Mouse (Mus musculus) limb, embryonic 14.5 days (tissue): Measurements from ENCODE around the gene Dtx4. TPM values are rescaled to one million over a fixed set of nuclear protein-coding genes. Genes with fewer than 3 reads are reported as not detected.

Experiments used
- ATAC-seq: fragments of 200-750 bp; cut with Nextera tagmentation; 2 replicates; pipeline ENCODE4 v1.8.0; 2017; ENCODE audit warnings: low read depth, moderate number of reproducible peaks, moderate TSS enrichment; ENCODE audit not compliant: low FRiP score
- DNase-seq: peaks from one replicate; pipeline ENCODE4 v3.0.0-alpha.2; 2015; ENCODE audit warnings: low spot score
- H3K27ac ChIP-seq: fragments of 300-500 bp; sonication (generic); replicated peaks from 2 replicates; pipeline ENCODE4 v1.5.1; 2014; ENCODE audit warnings: low read depth, mild to moderate bottlenecking, low read length, moderate library complexity, mixed read lengths
- H3K27me3 ChIP-seq: fragments of 300-500 bp; sonication (generic); 2 replicates; pipeline ENCODE4 v1.6.1; 2014; ENCODE audit warnings: low read length, mixed read lengths; ENCODE audit not compliant: control insufficient read depth, insufficient read depth
- H3K36me3 ChIP-seq: fragments of 300-500 bp; sonication (generic); 2 replicates; pipeline ENCODE4 v1.6.1; 2014; ENCODE audit warnings: mild to moderate bottlenecking, low read length, moderate library complexity, mixed read lengths; ENCODE audit not compliant: control insufficient read depth, insufficient read depth
- H3K4me1 ChIP-seq: fragments of 300-500 bp; sonication (generic); 2 replicates; pipeline ENCODE4 v1.6.1; 2014; ENCODE audit warnings: antibody characterized with exemption, low read length, mixed read lengths; ENCODE audit not compliant: control insufficient read depth, insufficient read depth
- H3K4me2 ChIP-seq: fragments of 300-500 bp; sonication (generic); replicated peaks from 2 replicates; pipeline ENCODE4 v1.6.1; 2014; ENCODE audit warnings: low read depth, mild to moderate bottlenecking, low read length, moderate library complexity; ENCODE audit not compliant: severe bottlenecking
- H3K4me3 ChIP-seq: fragments of 300-500 bp; sonication (generic); replicated peaks from 2 replicates; pipeline ENCODE4 v1.5.1; 2014; ENCODE audit warnings: low read length
- H3K9ac ChIP-seq: fragments of 300-500 bp; sonication (generic); 2 replicates; pipeline ENCODE4 v1.6.1; 2014; ENCODE audit warnings: mild to moderate bottlenecking, low read depth, low read length, moderate library complexity; ENCODE audit not compliant: severe bottlenecking
- H3K9me3 ChIP-seq: fragments of 300-500 bp; sonication (generic); 2 replicates; pipeline ENCODE4 v1.6.1; 2016; ENCODE audit warnings: low read length; ENCODE audit not compliant: control insufficient read depth
- POLR2A ChIP-seq: fragments of 200-500 bp; IDR thresholded peaks from 2 replicates; pipeline ENCODE4 v1.8.0; 2012; ENCODE audit warnings: inconsistent platforms, mild to moderate bottlenecking, moderate library complexity, borderline replicate concordance; ENCODE audit not compliant: insufficient read depth, insufficient read length; ENCODE audit errors: extremely low read depth
- WGBS: fragments of 180-500 bp; shearing (Covaris S2); extraction: QIAGEN DNeasy Blood & Tissue Kit; methylation state at CpG from one replicate; pipeline ENCODE4 v1.1.7; 2014; 5-methylcytosine and 5-hydroxymethylcytosine counted together
- polyA plus RNA-seq, 2 experiments: library from polyadenylated mRNA; depleted of rRNA in 1 of 2; stranded (reverse) in 1 of 2; unstranded in 1 of 2; fragments of >200 nt; fragmentation: Nextera tagmentation in 1 of 2; extraction: Ambion mirVana in 1 of 2; gene quantifications; 2 replicates each; pipeline versions ENCODE4 v1.2.1 to v1.2.3; 2012 to 2014

The Dtx4 gene
- polyA plus RNA-seq, 2 experiments, result 10.3 to 10.4 TPM

GRCm38 (mm10) chr19:12435011-12435416, 66.2 kb downstream of the Dtx4 start:
- H3K4me1 ChIP-seq, result no peaks in the 10 kb centered on the region
- DNase-seq (no peak), ATAC-seq (no peak)
- no peak overlapping the region for H3K9ac ChIP-seq
- no peak overlapping the region for H3K27ac ChIP-seq
- H3K4me2 ChIP-seq, result no peak overlapping the region
- no peak for TF ChIP-seq POLR2A
- no peaks in the 10 kb centered on the region for H3K9me3 ChIP-seq
- 82% methylated on average over 4 of the region's 4 CpGs for WGBS
- no peaks in the 10 kb centered on the region for H3K27me3 ChIP-seq
- no peaks in the 10 kb centered on the region for H3K36me3 ChIP-seq
- no peak overlapping the region for H3K4me3 ChIP-seq

DNA sequence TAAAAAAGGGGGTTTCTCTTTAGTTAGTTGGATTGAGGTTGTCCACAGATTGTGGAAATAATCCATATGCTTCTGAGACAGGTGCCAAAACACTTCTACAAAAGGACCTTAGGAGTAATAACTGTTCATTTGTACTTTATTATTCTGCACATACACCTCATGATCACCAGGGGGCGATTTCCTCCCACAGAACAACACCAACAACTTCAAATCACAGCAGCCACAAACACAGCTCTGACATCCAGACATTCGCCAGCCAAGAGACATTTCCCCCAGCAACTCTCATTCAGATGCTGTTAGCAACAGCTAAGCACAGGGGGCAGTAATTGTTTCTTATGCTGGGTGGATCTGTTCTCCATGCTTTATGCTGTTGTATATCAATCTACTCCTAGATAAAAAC, 68.2 kb downstream of the Dtx4 start:
- H3K4me3 ChIP-seq, result no peak overlapping the region
- ATAC-seq (no peak), DNase-seq (peak; percentile 55)
- no peaks in the 10 kb centered on the region for H3K9me3 ChIP-seq
- no peaks in the 10 kb centered on the region for H3K27me3 ChIP-seq
- no peak overlapping the region for H3K9ac ChIP-seq
- no peaks in the 10 kb centered on the region for H3K36me3 ChIP-seq
- WGBS, result 11% methylated on average over 2 of the region's 2 CpGs
- no peaks in the 10 kb centered on the region for H3K4me1 ChIP-seq
- H3K4me2 ChIP-seq, result no peak overlapping the region
- no peak for TF ChIP-seq POLR2A
- H3K27ac ChIP-seq, result no peak overlapping the region

- Histone ChIP-seq H3K4me1 (no peaks in the 10 kb centered on the region), H3K9me3 (no peaks in the 10 kb centered on the region), H3K27me3 (no peaks in the 10 kb centered on the region), H3K4me2 (no peak within 1 kb of the TSS), H3K9ac (no peak within 1 kb of the TSS), H3K27ac (no peak within 1 kb of the TSS), H3K36me3 (no peaks in the 10 kb centered on the region), H3K4me3 (no peak within 1 kb of the TSS)
- ATAC-seq, result no peak
- DNase-seq, result no peak
- WGBS, result 90% methylated on average over 6 of the region's 6 CpGs
- no peak for TF ChIP-seq POLR2A
These were observed 73.6 kb downstream of the Dtx4 start, which contains the start of gene Pfpl for GRCm38 (mm10) chr19:12427605-12428004. Pfpl (plus strand) TSS chr19:12427905.

- no peak for DNase-seq
- H3K27me3 ChIP-seq, result no peaks in the 10 kb centered on the region
- H3K4me3 ChIP-seq, result no peak overlapping the region
- 84% methylated on average over 5 of the region's 5 CpGs for WGBS
- TF ChIP-seq POLR2A, result no peak
- H3K4me1 ChIP-seq, result no peaks in the 10 kb centered on the region
- no peak overlapping the region for H3K9ac ChIP-seq
- ATAC-seq, result no peak
- H3K36me3 ChIP-seq, result no peaks in the 10 kb centered on the region
- H3K27ac ChIP-seq, result no peak overlapping the region
- no peak overlapping the region for H3K4me2 ChIP-seq
- H3K9me3 ChIP-seq, result no peaks in the 10 kb centered on the region
These were observed 74.2 kb downstream of the Dtx4 start for GRCm38 (mm10) chr19:12427101-12427500.

DNA sequence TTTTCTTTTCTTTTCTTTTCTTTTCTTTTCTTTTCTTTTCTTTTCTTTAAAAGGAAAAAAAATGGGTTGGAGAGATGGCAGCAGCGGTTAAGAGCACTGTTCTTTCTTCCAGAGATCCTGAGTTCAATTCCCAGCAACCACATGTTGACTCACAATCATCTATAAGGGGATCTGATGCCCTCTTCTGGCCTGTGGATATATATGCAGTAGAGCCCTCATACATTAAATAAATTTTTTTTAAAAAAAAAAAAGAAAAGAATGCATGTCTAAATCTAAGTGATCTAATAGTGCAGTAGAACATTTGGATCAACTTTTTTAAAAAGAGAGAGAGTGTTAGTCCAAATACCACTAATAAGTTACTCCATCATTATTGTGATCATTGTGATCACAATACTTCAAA, 79.6 kb downstream of the Dtx4 start:
- no peak for ATAC-seq
- DNase-seq, result no peak
- H3K4me1 ChIP-seq, result no peaks in the 10 kb centered on the region
- H3K27me3 ChIP-seq, result no peaks in the 10 kb centered on the region
- no peak overlapping the region for H3K4me3 ChIP-seq
- H3K9me3 ChIP-seq, result no peaks in the 10 kb centered on the region
- no peak overlapping the region for H3K9ac ChIP-seq
- no peaks in the 10 kb centered on the region for H3K36me3 ChIP-seq
- WGBS, result 83% methylated on average over 1 of the region's 1 CpGs
- TF ChIP-seq POLR2A, result no peak
- H3K4me2 ChIP-seq, result no peak overlapping the region
- no peak overlapping the region for H3K27ac ChIP-seq

- DNase-seq (no peak), ATAC-seq (no peak)
- Histone ChIP-seq H3K4me3 (no peak overlapping the region), H3K36me3 (no peaks in the 10 kb centered on the region), H3K9me3 (no peaks in the 10 kb centered on the region), H3K4me1 (no peaks in the 10 kb centered on the region), H3K4me2 (no peak overlapping the region), H3K27ac (no peak overlapping the region), H3K9ac (no peak overlapping the region), H3K27me3 (no peaks in the 10 kb centered on the region)
- 79% methylated on average over 6 of the region's 6 CpGs for WGBS
- no peak for TF ChIP-seq POLR2A
These were observed 80.7 kb downstream of the Dtx4 start for GRCm38 (mm10) chr19:12420555-12420954.
